Mouse (Mus musculus) hindbrain, postnatal 0 days (tissue): ENCODE results near the gene Atp5s. TPM values are rescaled to one million over a fixed set of nuclear protein-coding genes. Genes with fewer than 3 reads are reported as not detected.

Experiments
- ATAC-seq: fragments of 200-750 bp; cut with Nextera tagmentation; 2 replicates; pipeline ENCODE4 v1.8.0; 2017; ENCODE audit warnings: mild to moderate bottlenecking, moderate TSS enrichment, moderate library complexity
- DNase-seq: peaks from one replicate; pipeline ENCODE4 v3.0.0-alpha.2; 2015; ENCODE audit warnings: low spot score
- H3K27ac ChIP-seq: fragments of 300-500 bp; sonication (generic); 2 replicates; pipeline ENCODE4 v1.5.1; 2014; ENCODE audit warnings: mild to moderate bottlenecking
- H3K27me3 ChIP-seq: fragments of 300-500 bp; sonication (generic); 2 replicates; pipeline ENCODE4 v1.6.1; 2014; ENCODE audit warnings: low read length, mixed read lengths; ENCODE audit not compliant: insufficient read depth
- H3K36me3 ChIP-seq: fragments of 300-500 bp; sonication (generic); 2 replicates; pipeline ENCODE4 v1.6.1; 2014; ENCODE audit warnings: low read length, mixed read lengths; ENCODE audit not compliant: insufficient read depth
- H3K4me1 ChIP-seq: fragments of 300-500 bp; sonication (generic); 2 replicates; pipeline ENCODE4 v1.6.1; 2014; ENCODE audit warnings: antibody characterized with exemption, low read length, mixed read lengths; ENCODE audit not compliant: insufficient read depth
- H3K4me2 ChIP-seq: fragments of 300-500 bp; sonication (generic); 2 replicates; pipeline ENCODE4 v1.6.1; 2014; ENCODE audit warnings: low read depth, mild to moderate bottlenecking, low read length, moderate library complexity, mixed read lengths
- H3K4me3 ChIP-seq: fragments of 300-500 bp; sonication (generic); 2 replicates; pipeline ENCODE4 v1.5.1; 2014; ENCODE audit warnings: low read length
- H3K9ac ChIP-seq: fragments of 300-500 bp; sonication (generic); replicated peaks from 2 replicates; pipeline ENCODE4 v1.6.1; 2014; ENCODE audit warnings: mild to moderate bottlenecking, low read length, moderate library complexity, mixed read lengths
- H3K9me3 ChIP-seq: fragments of 300-500 bp; sonication (generic); 2 replicates; pipeline ENCODE4 v1.6.1; 2016; ENCODE audit warnings: low read length, mixed read lengths
- CTCF ChIP-seq: IDR thresholded peaks from 2 replicates; pipeline ENCODE4 v1.5.1; 2016; ENCODE audit warnings: antibody characterized with exemption, control low read depth, low read depth
- WGBS: fragments of 180-500 bp; shearing (Covaris S2); extraction: QIAGEN DNeasy Blood & Tissue Kit; methylation state at CpG from one replicate; pipeline ENCODE4 v1.1.7; 2014; 5-methylcytosine and 5-hydroxymethylcytosine counted together
- polyA plus RNA-seq: library from polyadenylated mRNA; unstranded; fragments of >200 nt; fragmentation: Nextera tagmentation; extraction: Ambion mirVana; gene quantifications from 2 replicates; pipeline ENCODE4 v1.2.1, GENCODE M21; 2015
- total RNA-seq: library from RNA; depleted of rRNA; stranded (reverse); fragments of >200 nt; gene quantifications from 2 replicates; pipeline ENCODE4 v1.2.3, GENCODE M21; 2014

Gene Atp5s
- total and polyA plus RNA-seq, 2 experiments from 2014 or later: 33.5 to 38.9 TPM

DNA sequence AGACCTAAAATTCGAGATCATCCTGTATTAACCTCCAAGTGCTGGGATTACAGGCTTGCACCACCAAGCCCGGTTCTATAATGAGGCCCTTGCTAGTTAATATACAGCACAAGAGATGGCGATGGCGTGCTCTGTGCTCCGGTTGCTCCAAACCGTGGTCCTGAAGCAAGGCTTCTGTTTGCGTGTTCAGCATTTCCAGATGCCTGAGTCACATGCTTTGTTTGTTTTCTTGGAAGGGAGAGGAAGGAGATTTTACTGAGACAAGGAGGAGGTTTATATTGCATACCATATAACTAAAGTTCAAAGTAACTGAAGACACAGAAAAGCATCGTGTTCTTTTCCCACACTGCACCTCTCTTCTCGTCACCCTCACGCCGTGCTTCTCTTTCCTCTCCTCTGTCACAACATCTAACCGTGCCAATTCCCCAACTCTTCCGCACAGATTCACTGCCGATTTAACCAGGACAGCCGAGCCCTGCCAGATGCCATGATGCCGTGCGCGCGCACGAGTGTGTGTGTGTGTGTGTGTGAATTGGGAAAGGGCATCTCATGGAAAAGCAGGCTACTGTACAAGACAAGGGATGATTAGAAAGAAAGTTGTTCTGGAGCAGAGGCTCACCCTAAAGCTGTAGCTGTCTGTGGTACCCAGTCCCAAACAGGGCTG is 36.1 kb downstream of the Atp5s start:
- DNase-seq: peak; percentile 16
- H3K9ac ChIP-seq: no peak overlapping the region
- no peak overlapping the region for H3K4me3 ChIP-seq
- 0 out of 2 replicates have a peak, but pooled peaks have one; percentile 35 for ATAC-seq
- H3K4me2 ChIP-seq: no peak overlapping the region
- no peaks in the 10 kb centered on the region for H3K36me3 ChIP-seq
- WGBS: 77% methylated on average over 20 of the region's 20 CpGs
- no peaks in the 10 kb centered on the region for H3K9me3 ChIP-seq
- no peak for TF ChIP-seq CTCF
- no peaks in the 10 kb centered on the region for H3K27me3 ChIP-seq
- H3K27ac ChIP-seq: no peak overlapping the region
- H3K4me1 ChIP-seq: 0 out of 2 replicates have a peak, but pooled peaks cover 5% of the 10 kb centered on the region

DNA sequence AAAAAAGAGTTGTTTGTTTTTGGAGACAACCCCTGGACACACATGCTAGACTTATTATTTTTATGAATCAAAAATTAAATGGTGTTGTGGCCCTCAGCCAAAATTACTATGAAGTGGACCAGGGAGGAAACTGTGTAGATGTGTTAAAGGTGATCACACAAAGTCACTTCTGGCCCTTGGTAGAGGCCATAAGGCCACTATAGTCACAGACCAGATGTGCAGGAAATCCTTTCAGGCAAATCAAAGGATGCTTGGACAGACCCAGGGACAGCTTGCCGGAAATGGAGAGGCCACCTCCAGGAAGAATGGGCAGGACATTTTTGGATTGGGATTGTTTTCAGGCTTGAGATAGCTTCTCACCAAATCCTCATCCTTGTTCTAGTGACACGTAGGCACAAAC is 36.9 kb downstream of the Atp5s start:
- Histone ChIP-seq H3K4me2 (no peak overlapping the region), H3K4me3 (no peak overlapping the region), H3K9me3 (no peaks in the 10 kb centered on the region), H3K4me1 (0 out of 2 replicates have a peak, but pooled peaks cover 5% of the 10 kb centered on the region), H3K9ac (no peak overlapping the region), H3K36me3 (no peaks in the 10 kb centered on the region), H3K27me3 (no peaks in the 10 kb centered on the region), H3K27ac (no peak overlapping the region)
- 79% methylated on average over 2 of the region's 2 CpGs for WGBS
- TF ChIP-seq CTCF: no peak
- ATAC-seq: no peak
- DNase-seq: no peak

DNA sequence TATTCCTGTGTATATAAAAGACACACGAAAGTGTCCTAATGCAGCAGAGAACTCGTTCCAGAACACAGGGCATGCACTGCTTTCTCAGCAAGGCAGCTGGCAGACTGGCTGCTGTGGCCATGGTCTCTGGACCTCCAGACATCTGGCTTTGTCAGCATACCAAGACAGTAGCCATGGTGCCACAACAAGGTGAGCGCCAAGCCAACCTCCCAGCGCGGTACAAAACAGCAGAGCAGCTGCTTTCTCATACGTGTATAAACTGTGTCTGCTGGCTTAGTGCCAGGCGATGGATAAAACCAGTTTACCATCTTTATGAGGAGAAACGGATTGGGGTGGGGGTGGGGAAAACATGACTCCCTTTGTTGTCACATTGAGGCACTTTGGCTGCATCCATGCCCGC is 40.8 kb downstream of the Atp5s start:
- DNase-seq: peak; percentile 30
- no peaks in the 10 kb centered on the region for H3K9me3 ChIP-seq
- no peak overlapping the region for H3K9ac ChIP-seq
- ATAC-seq: no peak
- WGBS: 40% methylated on average over 9 of the region's 9 CpGs
- H3K36me3 ChIP-seq: no peaks in the 10 kb centered on the region
- no peaks in the 10 kb centered on the region for H3K27me3 ChIP-seq
- no peak overlapping the region for H3K27ac ChIP-seq
- no peak overlapping the region for H3K4me3 ChIP-seq
- H3K4me2 ChIP-seq: no peak overlapping the region
- no peaks in the 10 kb centered on the region for H3K4me1 ChIP-seq
- TF ChIP-seq CTCF: no peak

DNA sequence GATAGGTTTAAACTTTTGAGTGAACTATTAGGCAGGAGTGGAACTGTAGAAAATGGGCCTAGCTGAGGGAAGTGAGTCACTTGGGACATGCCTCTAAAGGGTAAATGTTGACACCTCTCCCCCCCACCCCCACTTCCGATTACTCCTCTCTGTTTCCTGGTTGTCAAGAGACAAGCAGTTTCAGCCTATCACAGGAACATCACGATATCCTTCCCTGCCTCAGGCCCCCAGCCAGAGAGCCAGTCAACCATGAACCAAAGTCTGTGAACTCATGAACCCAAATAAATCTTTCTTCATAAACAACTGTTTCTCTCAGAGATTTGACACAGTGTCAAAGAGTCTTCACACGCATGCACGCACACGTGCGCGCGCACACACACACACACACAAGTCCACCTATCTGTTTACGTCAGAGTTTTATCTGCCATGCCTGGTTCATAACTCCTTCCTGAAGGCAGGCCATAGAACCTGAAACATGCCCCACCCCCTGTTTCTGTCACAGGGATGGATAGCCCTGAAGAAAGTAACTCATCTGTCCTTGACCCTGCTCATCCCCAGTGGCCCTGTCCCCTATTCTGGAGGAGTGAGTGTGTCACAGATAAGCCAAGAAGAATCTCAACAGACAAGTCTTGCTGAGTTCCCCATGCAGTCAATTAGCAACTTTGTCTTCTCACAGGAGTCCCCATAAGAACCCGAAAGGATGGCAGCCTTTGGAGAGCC is 41.6 kb downstream of the Atp5s start:
- WGBS: 80% methylated on average over 10 of the region's 10 CpGs

DNA sequence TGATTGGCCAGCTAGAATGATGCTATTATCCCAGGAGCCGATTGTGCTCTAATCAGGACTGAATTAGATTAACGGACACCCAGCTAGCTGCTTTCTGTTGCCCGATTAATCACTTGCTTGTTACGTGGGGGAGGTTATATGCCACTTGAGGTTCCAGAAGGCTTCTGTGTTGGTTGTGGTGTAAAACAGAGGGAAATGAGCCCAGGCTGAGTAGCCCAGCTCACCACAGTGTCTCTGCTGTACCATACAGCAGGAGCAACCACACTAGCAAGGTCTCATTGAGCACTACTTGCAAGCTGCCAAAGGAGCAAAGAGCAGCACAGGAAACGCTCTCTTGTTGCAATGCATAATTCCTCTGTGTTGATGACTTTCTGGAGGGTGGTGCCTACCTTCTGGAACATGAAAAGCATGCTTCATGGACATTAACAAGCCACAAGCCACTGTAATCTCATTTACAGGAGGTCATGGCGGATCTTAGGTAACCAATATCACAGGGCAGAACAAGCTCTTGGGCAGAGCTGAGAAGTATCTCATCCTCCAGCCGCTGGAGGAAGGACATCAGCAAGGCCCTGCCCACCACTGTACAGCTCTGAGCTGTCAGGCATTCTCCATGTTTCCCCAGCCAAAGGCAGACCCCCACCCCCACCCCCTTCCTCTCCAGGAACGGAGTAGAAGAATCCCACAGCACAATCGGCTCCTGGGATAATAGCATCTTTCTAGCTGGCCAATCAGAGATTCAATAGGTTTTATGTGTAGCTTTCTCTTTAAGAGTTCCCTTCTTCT is 42.9 kb downstream of the Atp5s start:
- DNase-seq (no peak), ATAC-seq (no peak)
- no peaks in the 10 kb centered on the region for H3K4me1 ChIP-seq
- no peak overlapping the region for H3K9ac ChIP-seq
- no peak overlapping the region for H3K27ac ChIP-seq
- H3K4me2 ChIP-seq: no peak overlapping the region
- H3K36me3 ChIP-seq: no peaks in the 10 kb centered on the region
- H3K4me3 ChIP-seq: no peak overlapping the region
- no peak for TF ChIP-seq CTCF
- no peaks in the 10 kb centered on the region for H3K27me3 ChIP-seq
- H3K9me3 ChIP-seq: no peaks in the 10 kb centered on the region
- WGBS: 40% methylated on average over 9 of the region's 9 CpGs

More for the DNA sequence above, 41.6 kb downstream of the Atp5s start:
- DNase-seq: no peak
- H3K4me2 ChIP-seq: no peak overlapping the region
- no peak for ATAC-seq
- H3K9ac ChIP-seq: no peak overlapping the region
- H3K9me3 ChIP-seq: no peaks in the 10 kb centered on the region
- no peak overlapping the region for H3K27ac ChIP-seq
- H3K4me3 ChIP-seq: no peak overlapping the region
- no peaks in the 10 kb centered on the region for H3K36me3 ChIP-seq
- no peaks in the 10 kb centered on the region for H3K4me1 ChIP-seq
- no peak for TF ChIP-seq CTCF
- H3K27me3 ChIP-seq: no peaks in the 10 kb centered on the region

DNA sequence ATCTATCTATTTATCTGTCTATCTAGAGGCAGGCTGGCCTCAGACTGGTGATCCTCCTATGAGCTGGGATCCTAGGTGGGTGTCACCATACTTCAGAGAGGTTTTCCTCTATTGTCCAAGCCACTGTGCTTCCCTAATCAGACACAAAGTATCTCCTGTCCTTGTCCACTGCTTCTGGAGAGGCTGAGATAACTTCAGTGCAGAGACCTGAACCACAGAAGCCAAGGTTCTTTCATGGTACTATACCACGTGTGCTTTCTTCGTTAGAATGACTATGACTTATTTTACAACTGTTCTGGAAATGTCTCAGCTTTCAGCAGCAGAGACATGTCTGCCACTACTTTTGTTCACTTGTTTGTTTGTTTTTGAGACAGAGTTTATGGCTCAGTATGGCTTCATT is 44.1 kb downstream of the Atp5s start:
- DNase-seq (no peak), ATAC-seq (no peak)
- no peaks in the 10 kb centered on the region for H3K9me3 ChIP-seq
- H3K4me2 ChIP-seq: no peak overlapping the region
- no peaks in the 10 kb centered on the region for H3K4me1 ChIP-seq
- no peak overlapping the region for H3K9ac ChIP-seq
- 96% methylated on average over 2 of the region's 2 CpGs for WGBS
- no peak overlapping the region for H3K27ac ChIP-seq
- H3K27me3 ChIP-seq: no peaks in the 10 kb centered on the region
- H3K4me3 ChIP-seq: no peak overlapping the region
- H3K36me3 ChIP-seq: no peaks in the 10 kb centered on the region
- TF ChIP-seq CTCF: no peak
